Mouse (Mus musculus) lung, postnatal 0 days (tissue): ENCODE measurements around the gene Nnat.

Source experiments
- CTCF ChIP-seq: IDR thresholded peaks from 2 replicates; pipeline ENCODE4 v1.5.1; 2016; ENCODE audit warnings: antibody characterized with exemption, mild to moderate bottlenecking
- EP300 ChIP-seq: IDR thresholded peaks from 2 replicates; pipeline ENCODE4 v1.6.1; 2016; ENCODE audit warnings: antibody characterized with exemption, mild to moderate bottlenecking, control low read depth

DNA sequence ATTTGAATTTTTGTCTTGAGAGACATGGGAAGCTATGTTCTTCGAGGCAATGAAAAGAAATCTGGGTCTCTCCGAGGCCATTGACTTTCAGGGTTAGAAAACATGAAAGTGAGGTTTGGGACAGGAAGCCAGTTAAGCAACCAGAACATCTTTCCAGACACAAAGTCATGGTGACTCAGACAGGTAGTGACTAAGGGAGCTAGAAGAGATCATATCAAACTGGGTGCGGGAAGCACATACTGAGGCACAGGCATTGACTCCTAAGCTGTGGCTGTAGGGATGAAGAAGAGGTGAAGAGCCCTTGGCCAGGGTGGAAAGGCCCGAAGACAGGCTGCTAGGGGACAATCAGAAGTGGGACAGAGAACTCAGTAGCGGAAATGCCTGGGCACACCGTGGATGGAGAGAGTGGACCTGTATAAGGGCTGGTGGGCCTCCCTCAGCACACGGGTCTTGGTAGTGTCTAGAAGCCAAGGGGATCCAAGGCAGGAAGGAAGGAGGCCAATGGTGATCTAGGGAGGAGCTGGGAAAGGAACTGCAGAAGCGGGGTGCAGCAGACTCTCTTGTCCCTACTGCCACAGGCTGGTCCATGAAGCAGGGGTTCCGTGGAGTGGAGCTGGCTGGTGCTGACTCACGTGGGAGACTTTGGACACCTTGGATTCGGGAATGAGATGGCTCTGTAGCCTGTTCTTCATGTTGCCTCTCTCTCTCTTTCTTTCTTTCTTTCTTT is 7.5 kb downstream of the Nnat start:
- TF ChIP-seq CTCF, result no peak
- no peak for TF ChIP-seq EP300
